Mouse (Mus musculus) adrenal gland, adult 10 weeks (tissue): Measurements from ENCODE around the gene Sh3gl1. TPM values are rescaled to one million over a fixed set of nuclear protein-coding genes. Genes with fewer than 3 reads are reported as not detected.

Source experiments
- polyA plus RNA-seq: library from polyadenylated mRNA; stranded (reverse); fragments of 350-450 nt; fragmentation: Illumina TruSeq; extraction: RNeasy Lipid Tissue Mini Kit (QIAGEN cat#74804); gene quantifications from one replicate; pipeline ENCODE4 v1.2.3, GENCODE M21; 2014; ENCODE audit warnings: low read depth, low replicate concordance

The Sh3gl1 gene
- 0.82 TPM for polyA plus RNA-seq

GRCm38 (mm10) chr17:56036176-56036900 is at the start of gene Sh3gl1:
Sh3gl1 (minus strand) TSS chr17:56036635.

GRCm38 (mm10) chr17:56078880-56079795 is 42.7 kb upstream of the Sh3gl1 start, which contains the start of gene Hdgfl2:
Hdgfl2 (plus strand) TSS chr17:56079634.

DNA sequence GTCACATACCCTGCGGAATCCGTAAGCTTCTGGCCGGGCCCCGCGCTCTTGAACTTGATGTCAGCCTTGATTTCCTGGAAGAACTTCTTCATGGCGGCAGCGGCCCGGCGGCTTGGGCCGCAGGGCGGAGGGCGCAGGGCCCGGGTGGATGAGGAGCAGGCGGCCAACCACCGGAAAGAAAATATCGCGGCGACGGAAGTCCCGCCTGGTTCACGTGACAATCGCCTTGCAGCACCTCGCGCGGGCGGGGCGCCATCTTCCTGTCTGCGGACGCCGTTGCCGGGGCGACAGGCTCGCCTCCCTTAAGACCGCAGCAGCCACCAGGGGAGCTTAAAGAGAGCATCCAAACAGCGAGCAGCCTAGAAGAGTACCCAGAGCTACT is 38.4 kb upstream of the Sh3gl1 start, which contains the start of gene Ubxn6:
Gene Ubxn6 (minus strand): TSS at position 202 of the 382 bp plus-strand sequence.

DNA sequence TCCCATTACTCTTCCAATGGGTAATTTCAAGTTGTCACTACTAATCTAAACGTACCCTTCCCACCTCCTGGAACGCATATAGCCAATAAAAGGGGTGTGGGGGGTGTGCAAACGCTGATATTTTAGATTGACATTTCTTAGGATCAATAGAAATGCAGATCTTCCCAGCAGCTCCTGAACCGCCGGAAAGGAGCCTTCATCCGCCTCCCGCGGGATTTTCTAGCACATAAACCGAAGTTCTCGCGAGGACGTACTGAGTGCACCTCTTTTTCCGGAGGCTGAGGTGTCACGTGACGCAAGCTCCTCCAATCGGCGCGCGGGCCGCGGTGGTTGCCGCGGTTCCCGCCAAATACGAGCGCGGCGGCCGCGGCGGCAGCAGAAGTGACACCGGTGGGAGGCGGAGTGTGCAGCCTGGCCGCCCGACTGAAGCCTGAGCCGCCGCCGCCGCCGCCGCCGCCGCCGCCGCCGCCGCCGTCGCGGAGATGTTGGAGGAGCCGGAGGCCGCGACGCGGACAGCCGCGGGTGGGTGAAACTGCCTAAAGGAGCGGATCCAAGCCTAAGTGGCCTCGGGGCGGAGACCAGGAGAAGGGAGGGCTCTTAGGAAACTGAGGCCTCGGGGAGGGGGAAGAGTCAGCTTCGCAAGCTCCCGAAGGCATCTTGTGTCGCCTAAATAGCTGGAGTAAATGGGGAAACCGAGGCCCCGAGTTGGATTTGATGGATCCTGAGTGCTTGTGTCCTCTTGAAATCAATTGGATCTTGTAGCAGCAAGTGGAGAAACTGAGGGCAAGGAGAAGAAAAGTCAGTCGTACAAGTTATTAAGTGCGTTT is 3.8 kb upstream of the Sh3gl1 start, which contains the start of gene Chaf1a:
Gene Chaf1a (plus strand): TSS at position 410 of the 827 bp plus-strand sequence.

DNA sequence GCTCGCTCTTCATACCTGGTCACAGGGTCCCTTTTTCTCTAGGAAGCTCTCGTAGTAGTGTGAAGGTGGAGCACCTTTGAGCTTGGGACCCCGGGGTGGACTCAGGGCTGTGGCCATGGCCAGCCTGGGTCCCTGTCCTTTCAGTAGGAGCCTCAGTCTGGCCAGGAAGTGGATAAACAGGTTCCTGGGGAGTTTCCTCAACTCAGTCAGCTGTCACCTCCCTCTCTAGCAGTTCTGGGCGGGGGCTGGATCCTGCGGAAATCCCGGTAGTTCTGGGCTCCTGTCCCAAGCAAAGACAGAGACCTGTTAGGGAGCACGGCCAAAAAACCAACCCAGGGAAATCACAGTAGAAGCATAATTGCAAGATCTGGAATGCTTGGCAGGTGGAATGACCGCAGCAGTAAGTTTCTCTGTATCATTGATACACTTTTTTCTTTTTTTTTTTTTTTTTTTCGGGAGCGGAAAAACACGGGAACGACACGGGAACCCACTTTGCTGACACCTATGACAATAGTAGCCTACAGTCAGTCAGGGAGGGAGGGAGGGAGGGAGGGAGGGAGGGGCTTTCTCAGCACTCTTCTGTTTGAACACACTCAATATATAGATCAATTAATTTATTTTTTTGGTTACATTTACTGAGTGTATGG is 30.9 kb downstream of the Sh3gl1 start, which contains the start of the genes Stap2 and Mpnd:
Gene Stap2 (minus strand): TSS at position 170 of the 647 bp plus-strand sequence.
Gene Mpnd (plus strand): TSS at position 297 of the 647 bp plus-strand sequence.

GRCm38 (mm10) chr17:55986030-55986961 is 50.1 kb downstream of the Sh3gl1 start, which contains the start of gene Fsd1:
Fsd1 (plus strand) TSS chr17:55986509.

GRCm38 (mm10) chr17:55969966-55970891 is 66.2 kb downstream of the Sh3gl1 start, which contains the start of gene Shd:
Shd (plus strand) TSS chr17:55970467.

Other genes starting within 250 kb of the Sh3gl1 start
- 18.8 TPM for gene Zfp119a, start 157.7 kb downstream of the Sh3gl1 start, polyA plus RNA-seq
- 30.8 TPM for gene Zfp959, start 144.5 kb downstream of the Sh3gl1 start, polyA plus RNA-seq
- gene Zfp119b, start 87.1 kb downstream of the Sh3gl1 start, polyA plus RNA-seq, result 19.0 TPM
- gene Ebi3, start 84.0 kb downstream of the Sh3gl1 start, polyA plus RNA-seq, result not detected
- 0.70 TPM for gene Yju2, start 77.5 kb downstream of the Sh3gl1 start, polyA plus RNA-seq
- gene Shd, start 66.2 kb downstream of the Sh3gl1 start, polyA plus RNA-seq, result not detected
- not detected for gene Fsd1, start 50.1 kb downstream of the Sh3gl1 start, polyA plus RNA-seq
- gene Stap2, start 31.1 kb downstream of the Sh3gl1 start, polyA plus RNA-seq, result 0.41 TPM
- 0.70 TPM for gene Mpnd, start 30.9 kb downstream of the Sh3gl1 start, polyA plus RNA-seq
- 0.76 TPM for gene Chaf1a, start 3.8 kb upstream of the Sh3gl1 start, polyA plus RNA-seq
- 15.9 TPM for gene Ubxn6, start 38.4 kb upstream of the Sh3gl1 start, polyA plus RNA-seq
- 3.9 TPM for gene Hdgfl2, start 43.0 kb upstream of the Sh3gl1 start, polyA plus RNA-seq
- 6.4 TPM for gene Plin4, start 73.2 kb upstream of the Sh3gl1 start, polyA plus RNA-seq
- 6.5 TPM for gene Plin5, start 81.0 kb upstream of the Sh3gl1 start, polyA plus RNA-seq
- gene Lrg1, start 85.4 kb upstream of the Sh3gl1 start, polyA plus RNA-seq, result not detected
- gene Sema6b, start 103.7 kb upstream of the Sh3gl1 start, polyA plus RNA-seq, result not detected
- 1.6 TPM for gene Tnfaip8l1, start 125.8 kb upstream of the Sh3gl1 start, polyA plus RNA-seq
- gene Mydgf, start 147.3 kb upstream of the Sh3gl1 start, polyA plus RNA-seq, result 13.2 TPM
- 0.41 TPM for gene Dpp9, start 182.3 kb upstream of the Sh3gl1 start, polyA plus RNA-seq
- 3.7 TPM for gene Fem1a, start 220.2 kb upstream of the Sh3gl1 start, polyA plus RNA-seq
- gene Ticam1, start 240.2 kb upstream of the Sh3gl1 start, polyA plus RNA-seq, result 0.58 TPM